Mouse (Mus musculus) left cerebral cortex, adult 8-10 months (tissue): ENCODE measurements around the gene Hspa12a. TPM values are rescaled to one million over a fixed set of nuclear protein-coding genes. Genes with fewer than 3 reads are reported as not detected.
A peak's percentile ranks its signal among the peaks of the same experiment; 100 is the strongest.

ENCODE experiments used
- DNase-seq, 2 experiments: peaks; one replicate each; pipeline ENCODE4 v3.0.0; 2022; ENCODE audit warnings: low spot score in 2 of 2
- total RNA-seq, 4 experiments: library from RNA; stranded (reverse); gene quantifications; 2 replicates each; pipeline ENCODE4 v1.2.4; 2022

The Hspa12a gene
- total RNA-seq, 4 experiments from 2014 or later = 180 to 214 (median 195) TPM

DNA sequence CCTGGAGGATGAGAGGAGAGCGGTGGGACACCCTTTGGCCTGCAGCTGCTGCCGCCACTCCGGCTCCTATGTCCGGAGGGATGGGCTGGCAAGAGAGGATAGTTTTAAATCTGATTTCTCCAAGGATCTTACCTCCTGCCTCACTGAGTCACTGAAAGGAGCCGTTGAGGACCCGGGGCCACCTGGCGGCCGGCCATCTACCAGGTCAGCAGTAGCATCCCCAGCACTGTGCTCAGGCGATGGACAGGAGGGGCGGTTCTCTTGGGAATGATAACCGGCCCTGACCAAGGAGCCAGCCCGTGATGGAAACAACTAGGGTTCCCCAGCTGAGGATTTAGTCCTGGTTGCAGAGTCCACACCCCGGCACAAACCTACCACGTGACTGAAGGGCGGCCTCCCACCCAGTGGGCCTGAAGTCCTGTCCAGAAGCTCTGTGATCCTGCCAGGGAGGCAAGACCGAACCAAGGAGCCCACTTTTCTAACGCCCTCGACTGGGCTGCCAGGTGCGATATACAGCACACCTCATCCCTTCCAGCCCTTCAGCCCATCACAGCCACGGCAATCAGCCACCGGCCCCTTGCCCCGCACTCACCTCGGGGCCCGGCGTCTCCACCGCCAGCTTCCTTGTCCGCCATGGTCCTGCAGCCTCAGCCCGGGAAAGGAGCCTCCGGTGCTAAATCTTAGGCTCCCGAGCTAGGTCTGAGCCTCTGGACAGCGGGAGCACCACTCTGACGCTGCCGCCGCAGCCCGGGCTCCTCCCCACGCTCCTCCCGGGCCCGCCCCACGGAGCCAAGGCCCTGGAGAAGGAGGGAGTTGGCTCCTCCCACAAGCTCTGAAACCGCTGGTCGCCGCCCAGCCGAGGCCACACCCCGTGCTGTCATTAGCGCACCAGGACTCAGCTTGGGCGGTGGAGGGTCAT lies 82.9 kb downstream of the Hspa12a start:
- DNase-seq = peak; percentile 63 to 88

GRCm38 (mm10) chr19:58859831-58860254 lies 83.6 kb downstream of the Hspa12a start:
- DNase-seq = no peak

GRCm38 (mm10) chr19:58859357-58859756 lies 84.1 kb downstream of the Hspa12a start:
- no peak for DNase-seq

DNA sequence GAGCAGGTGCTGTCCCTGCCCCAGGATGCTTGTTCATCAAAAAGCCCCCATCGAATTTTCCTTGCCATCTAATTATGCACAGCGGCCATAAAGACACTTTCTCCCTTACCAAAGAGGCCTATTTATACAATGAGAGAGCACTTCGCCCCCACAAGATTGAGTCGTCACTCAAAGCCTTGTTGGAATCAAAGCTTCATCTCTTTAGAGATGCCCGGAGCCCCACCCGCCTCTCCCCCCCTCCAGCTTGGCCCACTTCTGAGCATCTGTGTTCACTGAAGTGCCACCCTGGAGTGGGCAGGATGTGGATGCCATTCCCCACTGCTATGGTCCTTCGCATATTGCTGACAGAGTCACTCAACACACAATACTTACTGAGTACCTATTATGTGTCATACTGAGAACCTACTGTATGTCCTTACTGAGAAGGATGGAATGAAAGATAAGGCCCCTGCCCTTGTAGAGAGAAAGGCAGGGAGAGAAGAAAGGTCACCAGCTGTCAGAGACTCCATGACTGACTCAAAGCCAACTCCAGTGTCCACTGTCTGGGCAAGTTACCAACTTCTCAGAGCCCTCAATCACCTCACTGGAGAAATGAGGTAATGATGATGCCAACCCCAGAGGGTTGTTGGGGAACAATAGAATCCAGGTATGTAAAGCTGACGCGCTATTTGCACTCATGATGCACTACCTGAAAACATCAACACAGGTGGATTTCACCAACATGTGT lies 87.2 kb downstream of the Hspa12a start:
- DNase-seq = no peak

GRCm38 (mm10) chr19:58854899-58855298 lies 88.6 kb downstream of the Hspa12a start:
- DNase-seq = no peak

- no peak for DNase-seq
Measured at GRCm38 (mm10) chr19:58853036-58853735, 90.3 kb downstream of the Hspa12a start.

- no peak for DNase-seq
Measured at GRCm38 (mm10) chr19:58850719-58851466, 92.6 kb downstream of the Hspa12a start.

DNA sequence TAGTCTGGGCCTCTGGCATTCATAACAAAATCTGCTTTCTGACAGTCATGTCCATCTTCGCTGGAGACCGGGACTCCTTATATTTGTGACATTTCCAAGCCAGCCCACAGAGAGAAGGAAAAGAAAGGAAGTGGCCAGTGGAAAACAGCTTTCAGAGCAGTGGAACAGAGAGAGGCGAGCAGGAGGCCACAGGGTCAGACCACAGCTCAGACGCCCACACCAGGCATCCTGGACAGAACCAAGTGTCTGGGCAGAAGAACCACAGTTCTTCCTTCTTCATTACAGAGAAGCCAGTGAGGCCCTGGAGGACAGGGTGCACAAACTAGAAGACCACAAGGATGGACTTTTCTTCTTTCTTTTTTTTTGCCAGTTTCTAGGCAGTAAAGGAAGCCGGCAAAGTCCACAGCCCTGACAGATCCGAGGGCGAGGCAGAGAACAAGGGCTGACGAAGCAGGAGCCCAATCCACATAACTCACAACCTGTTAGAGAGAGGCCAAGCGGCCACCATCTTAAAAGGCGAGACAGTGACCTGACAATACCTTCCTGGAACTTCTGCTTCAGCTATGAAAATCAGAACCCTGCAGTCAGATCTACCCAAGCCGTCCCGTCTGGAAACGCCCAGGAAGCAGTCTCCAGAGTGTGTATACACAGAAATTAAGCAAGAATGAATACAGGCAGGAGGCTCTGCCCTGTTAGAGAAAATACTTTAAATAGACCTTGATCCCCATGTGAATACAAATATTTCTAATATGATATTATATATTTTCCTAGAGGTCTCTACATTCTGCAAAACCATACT lies 93.9 kb downstream of the Hspa12a start:
- no peak for DNase-seq

GRCm38 (mm10) chr19:58843606-58844005 lies 99.8 kb downstream of the Hspa12a start:
- DNase-seq = no peak

DNA sequence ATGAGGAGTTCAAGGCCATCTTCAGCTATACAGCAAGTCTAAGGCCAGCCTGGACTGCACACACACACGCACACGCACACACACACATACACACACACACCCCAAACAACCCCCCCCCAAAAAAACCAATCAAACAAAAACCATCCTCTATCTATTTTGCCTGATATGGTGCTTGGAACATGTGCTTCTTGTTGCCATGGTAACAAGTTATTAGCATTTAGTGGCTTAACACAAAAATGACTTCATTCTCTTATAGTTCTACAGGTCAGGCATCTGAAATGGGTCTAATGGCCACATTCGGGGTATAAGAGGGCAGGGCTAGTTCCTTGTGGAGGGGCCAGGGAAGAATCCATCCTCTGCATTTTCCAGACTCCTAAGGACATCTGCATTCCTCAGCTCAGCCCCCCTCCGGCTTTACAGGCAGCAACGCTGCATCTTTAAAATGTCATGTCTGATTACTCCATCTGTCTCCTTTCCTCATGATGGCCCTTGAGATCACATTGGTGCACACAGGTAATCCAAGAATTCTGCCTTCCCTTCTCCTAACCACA lies 102.7 kb downstream of the Hspa12a start:
- no peak for DNase-seq

- no peak for DNase-seq
Measured at GRCm38 (mm10) chr19:58839806-58840205, 103.6 kb downstream of the Hspa12a start.

GRCm38 (mm10) chr19:58839345-58839744 lies 104.1 kb downstream of the Hspa12a start:
- no peak for DNase-seq

- no peak for DNase-seq
Measured at GRCm38 (mm10) chr19:58838706-58839105, 104.7 kb downstream of the Hspa12a start.

- DNase-seq = no peak
Measured at GRCm38 (mm10) chr19:58833639-58834180, 109.7 kb downstream of the Hspa12a start.

- no peak for DNase-seq
Measured at GRCm38 (mm10) chr19:58832988-58833387, 110.5 kb downstream of the Hspa12a start.

DNA sequence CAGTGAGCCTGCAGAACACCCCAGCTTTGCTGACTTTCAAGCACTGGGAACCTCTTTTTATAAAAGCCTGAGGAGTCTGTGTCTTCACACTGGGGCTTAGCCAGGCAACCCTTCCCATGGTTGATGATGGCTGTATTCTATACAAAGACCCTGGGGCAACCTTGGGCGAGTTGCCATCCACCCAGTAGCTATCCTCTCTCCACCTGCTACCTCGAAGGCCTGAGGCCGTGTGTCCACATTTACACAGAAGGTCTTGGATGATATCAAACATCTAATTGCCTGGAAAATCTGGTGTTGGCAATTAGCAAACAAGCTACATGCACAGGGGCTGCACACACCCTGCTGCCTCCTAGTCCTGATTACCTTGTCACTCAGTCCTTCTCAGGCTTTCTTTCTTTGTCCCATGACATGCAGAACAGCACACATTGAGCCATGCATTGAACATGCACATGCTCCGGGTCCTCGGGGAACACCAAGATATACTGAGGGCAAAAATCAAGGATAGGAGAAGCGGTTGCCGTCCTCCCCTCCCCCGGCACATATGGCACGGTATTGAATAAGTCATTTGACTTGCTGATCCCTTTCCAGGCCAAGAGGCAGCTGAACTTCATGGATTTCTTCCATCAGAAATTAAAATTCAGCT lies 112.1 kb downstream of the Hspa12a start:
- no peak for DNase-seq

GRCm38 (mm10) chr19:58830182-58830581 lies 113.3 kb downstream of the Hspa12a start:
- peak in 1 of 2 experiments; percentile 52 for DNase-seq

DNA sequence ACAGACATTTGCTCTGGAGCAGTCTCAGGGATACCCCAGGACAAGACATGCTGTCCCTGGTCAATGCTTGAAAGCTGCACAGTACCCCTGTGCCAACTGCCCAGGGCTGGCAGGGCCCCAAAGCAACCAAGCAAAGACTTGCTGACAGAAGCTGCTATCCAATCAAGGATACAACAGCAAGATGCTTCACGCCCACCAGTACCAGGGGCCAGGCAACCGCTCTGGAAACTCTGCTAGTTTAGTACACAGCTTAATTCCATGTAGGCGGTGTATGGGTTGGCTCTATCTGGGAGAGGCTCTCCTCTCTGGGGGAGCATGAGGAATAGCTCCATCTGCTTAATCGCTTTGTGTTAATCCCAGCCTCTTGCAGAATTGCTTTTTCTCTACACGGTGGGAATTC lies 113.9 kb downstream of the Hspa12a start:
- DNase-seq = peak in 1 of 2 experiments; percentile 91

GRCm38 (mm10) chr19:58827656-58828055 lies 115.8 kb downstream of the Hspa12a start:
- no peak for DNase-seq
